Mouse (Mus musculus) megakaryocyte progenitor cell, adult 5-6 weeks (primary cell): Measurements from ENCODE around the gene Uhrf2. TPM values are rescaled to one million over a fixed set of nuclear protein-coding genes. Genes with fewer than 3 reads are reported as not detected.
"Not testable (repeated sequence)": the region's sequence is repeated elsewhere in the genome, so short reads cannot be mapped to it uniquely, and the experiment has no call there.

Source experiments
- ATAC-seq: replicated peaks from 2 replicates; pipeline ENCODE4 v1.8.0; 2016; ENCODE audit warnings: mild to moderate bottlenecking, moderate TSS enrichment, inconsistent platforms; ENCODE audit not compliant: poor library complexity
- total RNA-seq, 2 experiments: library from RNA; stranded (forward) in 1 of 2; stranded (reverse) in 1 of 2; fragments of 157-497, 149-512 nt in 1 of 2; fragments of 200-1000 nt in 1 of 2; gene quantifications; 2 replicates each; pipeline versions ENCODE4 v1.2.3 to v1.2.4; 2015 to 2017

Uhrf2 gene
- total RNA-seq (2015) (83.9 and 91.4 TPM in 2 replicates), total RNA-seq (2017) (58.5 and 84.4 TPM in 2 replicates)

GRCm38 (mm10) chr19:30029894-30030635, at the start of gene Uhrf2:
TSS of gene Uhrf2 (plus strand) at chr19:30030513.
- ATAC-seq: peak; percentile 95

- no peak for ATAC-seq
Observed at GRCm38 (mm10) chr19:29984208-29985005, 45.9 kb upstream of the Uhrf2 start.

DNA sequence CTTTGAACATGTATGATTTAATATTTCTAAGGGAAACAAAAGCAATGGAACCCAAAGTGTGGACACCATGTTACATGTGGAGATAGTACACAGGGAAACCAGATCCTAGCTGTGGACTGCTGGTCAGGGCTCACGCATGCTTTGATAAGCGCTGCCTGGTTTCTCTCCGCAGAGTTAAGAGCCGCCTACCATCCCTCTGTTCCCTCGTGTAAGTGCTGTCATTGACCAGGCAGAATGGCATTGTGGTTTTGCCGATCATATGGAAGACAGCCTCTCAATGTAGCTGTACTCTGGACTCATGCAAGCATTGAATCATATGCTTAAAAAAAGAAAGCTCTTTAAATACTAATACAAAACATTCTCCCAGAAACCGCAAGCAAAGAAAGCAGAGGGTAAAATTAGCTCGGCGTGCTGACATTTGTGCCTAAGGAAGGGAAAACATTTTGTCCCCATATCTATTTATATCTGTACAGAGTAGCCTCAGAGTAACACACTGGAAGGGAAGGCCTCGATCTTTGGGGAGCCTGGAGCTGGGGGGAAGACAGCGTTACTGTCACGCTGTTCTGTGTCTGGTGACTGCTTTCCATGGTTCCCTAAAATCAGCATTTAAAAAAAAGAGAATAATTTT, 43.7 kb upstream of the Uhrf2 start:
- no peak for ATAC-seq

DNA sequence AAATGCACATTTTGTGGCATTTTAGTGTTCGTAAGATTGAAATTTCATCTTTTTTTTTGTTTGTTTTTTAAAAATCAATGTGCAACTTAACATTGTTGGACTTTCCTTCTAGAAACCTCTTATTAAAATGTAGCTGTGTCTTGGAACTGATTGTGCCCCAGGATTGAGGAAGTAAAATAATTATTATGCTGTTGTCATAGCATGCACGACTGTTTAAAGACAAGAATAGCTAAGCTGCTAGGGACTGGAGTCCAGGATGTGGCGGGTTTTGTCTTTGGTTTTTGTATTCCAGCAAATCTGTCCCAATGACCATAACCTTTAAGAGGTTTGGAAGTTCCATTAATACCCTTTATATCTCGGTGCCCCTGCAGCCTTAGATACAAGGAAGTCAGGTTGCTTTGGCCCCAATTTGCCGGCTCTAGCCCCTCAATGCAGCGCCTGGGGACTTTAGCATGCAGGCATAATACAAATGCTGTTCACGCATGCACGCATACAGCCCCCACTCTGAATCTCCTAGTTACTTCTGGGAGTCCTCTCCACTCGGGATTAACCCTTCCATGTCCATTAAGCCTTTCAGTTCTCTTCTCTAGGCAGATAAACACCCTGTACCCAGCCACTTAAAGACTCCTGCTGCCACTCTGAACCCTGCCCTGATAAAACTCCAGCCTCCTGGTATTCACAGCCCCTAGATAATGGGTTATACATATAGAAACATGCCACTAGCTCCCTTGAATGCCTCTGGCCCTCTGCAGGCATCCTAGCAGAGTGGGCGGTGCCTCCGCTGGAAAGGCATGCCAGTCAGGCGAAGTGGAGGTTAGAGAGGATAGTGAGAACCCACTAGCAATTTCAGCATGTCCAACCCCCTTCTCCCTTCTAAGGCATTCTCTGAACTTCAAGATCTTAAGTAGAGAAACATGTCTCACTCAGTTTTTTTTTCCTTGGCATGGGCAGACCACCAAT, 29.6 kb upstream of the Uhrf2 start:
- no peak for ATAC-seq

- no peak for ATAC-seq
Observed at GRCm38 (mm10) chr19:30001550-30001949, 28.8 kb upstream of the Uhrf2 start.

- no peak for ATAC-seq
Observed at GRCm38 (mm10) chr19:30003621-30004020, 26.7 kb upstream of the Uhrf2 start, which contains the start of gene Trpd52l3. TSS of gene Trpd52l3 (plus strand) at chr19:30003790.

DNA sequence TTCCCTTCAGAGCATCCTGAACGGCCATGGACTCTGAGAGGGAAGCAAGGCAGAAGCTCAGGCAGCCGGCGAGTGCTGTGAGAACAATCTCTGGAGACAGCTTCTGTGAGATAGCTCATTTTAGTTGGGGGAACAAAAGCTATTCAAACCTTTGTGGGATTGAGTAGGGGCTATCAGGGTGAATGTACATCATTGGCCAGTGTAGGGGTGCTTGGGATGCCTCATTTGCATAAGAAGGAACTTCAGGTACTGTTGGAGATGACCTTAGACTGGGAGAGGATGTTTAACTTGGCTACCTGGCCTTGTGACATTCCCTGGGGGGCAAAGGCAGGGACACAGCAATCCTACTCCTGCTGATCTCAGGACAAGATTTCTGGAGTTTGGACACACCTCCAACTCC, 23.9 kb upstream of the Uhrf2 start:
- no peak for ATAC-seq

DNA sequence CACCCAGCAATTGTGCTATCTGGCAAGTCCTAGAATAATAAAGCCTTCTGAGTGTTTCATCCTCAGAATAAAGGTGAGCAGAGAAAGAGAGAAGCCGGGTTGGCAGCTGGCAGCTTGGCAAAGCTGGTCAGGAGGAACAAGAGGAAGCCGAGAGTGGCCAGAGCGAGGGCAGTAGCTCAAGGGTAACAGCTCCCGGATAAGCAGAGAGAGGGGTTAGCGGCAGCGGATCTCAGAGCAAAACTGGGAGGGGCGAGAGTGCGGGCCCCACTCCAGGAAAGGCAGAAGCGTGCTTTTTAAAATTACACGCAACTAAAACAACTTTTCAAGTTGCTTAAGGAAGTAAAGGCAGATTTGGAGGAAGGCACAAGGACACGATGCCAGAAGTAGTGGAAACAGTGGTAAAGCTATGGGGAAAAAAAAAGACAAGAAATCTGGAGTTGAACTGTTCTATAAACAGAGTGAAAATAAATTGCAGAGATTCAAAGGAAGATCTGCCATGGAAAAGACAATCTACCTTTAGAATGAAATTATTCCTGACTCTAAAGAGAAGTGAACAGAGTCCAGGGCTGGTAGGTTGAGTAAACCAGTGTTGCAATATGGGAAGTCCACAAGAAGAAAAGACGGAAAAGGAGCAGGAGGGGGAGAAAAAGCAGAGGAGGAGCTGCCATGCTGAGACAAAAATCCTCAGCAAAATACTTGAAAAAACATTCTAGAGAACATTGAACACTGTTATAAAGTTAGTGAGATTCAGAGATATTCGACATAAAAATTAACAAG, 19.6 kb upstream of the Uhrf2 start:
- ATAC-seq: peak; percentile 58

DNA sequence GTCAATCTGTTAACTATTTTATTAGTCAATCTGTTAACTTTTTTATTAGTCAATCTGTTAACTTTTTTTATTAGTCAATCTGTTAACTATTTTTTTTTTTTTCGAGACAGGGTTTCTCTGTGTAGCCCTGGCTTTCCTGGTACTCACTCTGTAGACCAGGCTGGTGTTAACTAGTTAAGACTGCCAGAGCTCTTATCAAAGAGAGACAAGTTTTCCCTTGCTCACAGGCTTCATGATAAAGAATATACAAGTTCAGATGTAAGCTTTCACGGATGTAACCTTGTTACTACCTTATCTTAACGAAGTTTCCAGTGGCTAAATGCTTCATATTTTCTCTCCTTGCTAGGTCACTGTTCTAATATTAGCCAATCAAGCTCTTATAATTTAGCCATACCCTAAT, 16.0 kb upstream of the Uhrf2 start:
- ATAC-seq: 0 out of 2 replicates have a peak, but pooled peaks have one; percentile 17

GRCm38 (mm10) chr19:30016156-30016555, 14.2 kb upstream of the Uhrf2 start:
- ATAC-seq: no peak

GRCm38 (mm10) chr19:30023419-30023818, 6.9 kb upstream of the Uhrf2 start:
- ATAC-seq: not testable (repeated sequence)

DNA sequence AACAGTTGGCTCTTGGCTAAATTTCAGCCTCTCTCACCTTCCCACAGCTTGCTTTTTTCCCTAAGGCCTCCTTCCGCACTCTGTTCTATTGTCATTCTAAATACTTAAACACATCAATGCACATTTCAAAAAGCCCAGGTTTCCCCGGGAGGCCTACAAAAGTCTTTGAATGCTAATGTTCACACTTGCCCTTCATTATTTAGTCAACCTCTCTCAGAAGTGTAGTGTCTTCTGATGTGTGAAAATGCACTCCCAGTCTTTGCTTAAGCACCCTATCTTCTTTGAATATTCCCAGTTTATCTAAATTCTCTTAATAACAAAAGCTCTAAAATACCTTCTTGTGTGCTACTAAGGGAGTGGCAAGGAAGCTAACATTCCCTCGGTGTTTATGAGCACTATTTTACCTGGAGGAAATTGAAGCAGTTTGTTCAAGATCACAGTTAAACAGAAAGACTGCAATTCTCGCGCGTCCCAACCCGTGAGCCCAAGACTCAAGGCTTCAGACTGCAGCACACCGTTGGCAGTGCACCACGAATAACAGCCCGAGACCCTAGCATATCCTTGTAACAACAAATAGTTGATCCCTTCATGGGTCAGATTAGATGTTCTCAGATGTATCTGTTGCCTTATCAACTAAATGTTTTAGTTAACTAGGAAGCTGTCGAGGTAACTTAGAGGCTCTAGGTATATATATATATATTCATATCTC, 1.2 kb upstream of the Uhrf2 start:
- ATAC-seq: no peak

- 0 out of 2 replicates have a peak, but pooled peaks have one; percentile 3 for ATAC-seq
Observed at GRCm38 (mm10) chr19:30030636-30031467, 539 bp downstream of the Uhrf2 start.

DNA sequence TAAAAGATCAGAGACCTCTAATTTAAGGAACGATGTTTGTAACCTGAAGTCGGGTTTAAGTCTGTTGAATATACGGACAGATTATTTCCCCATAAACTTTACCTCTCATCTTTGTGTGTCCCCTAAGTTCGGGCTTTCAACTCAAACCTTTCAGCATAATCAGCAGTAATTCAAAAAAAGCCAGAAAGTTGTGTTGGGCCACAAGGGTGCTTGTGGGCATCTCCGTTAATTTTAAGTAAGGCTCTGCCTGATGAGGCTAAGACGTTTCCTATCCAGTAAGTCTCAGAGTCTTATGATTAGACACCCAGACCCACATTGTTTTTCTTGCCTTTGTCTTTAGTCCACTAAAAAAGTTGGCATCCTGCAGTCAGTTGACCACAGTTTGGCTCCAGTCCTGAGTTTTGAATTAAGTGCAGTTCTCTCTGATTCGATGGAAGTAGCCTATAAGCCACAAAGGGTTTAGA, 1.2 kb downstream of the Uhrf2 start:
- no peak for ATAC-seq

DNA sequence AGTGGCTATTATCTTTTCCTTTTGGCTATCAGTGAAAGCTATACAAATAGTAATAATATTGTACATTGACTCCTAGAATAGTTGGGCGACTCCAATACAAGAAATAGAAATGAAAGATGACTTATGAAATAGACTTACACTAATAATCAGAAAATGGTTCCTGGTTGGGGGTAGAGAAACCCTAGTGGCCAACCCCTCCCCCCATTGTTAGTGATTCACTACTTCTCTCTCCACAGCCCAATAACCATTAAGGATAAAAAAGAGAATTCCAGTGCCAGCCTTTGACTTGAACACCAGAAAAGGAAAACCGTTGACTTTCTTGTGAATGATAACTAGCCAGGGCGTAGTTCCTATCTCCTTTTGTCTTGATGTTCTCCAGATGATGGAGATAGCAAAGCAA, 1.9 kb downstream of the Uhrf2 start:
- no peak for ATAC-seq

GRCm38 (mm10) chr19:30035361-30035760, 5.0 kb downstream of the Uhrf2 start:
- no peak for ATAC-seq

GRCm38 (mm10) chr19:30043691-30044090, 13.4 kb downstream of the Uhrf2 start:
- no peak for ATAC-seq

GRCm38 (mm10) chr19:30044630-30045029, 14.3 kb downstream of the Uhrf2 start:
- no peak for ATAC-seq
